Mouse (Mus musculus) liver, embryonic 14.5 days (tissue): ENCODE measurements around the gene Zranb1. TPM values are rescaled to one million over a fixed set of nuclear protein-coding genes. Genes with fewer than 3 reads are reported as not detected.

ENCODE experiments used
- ATAC-seq: fragments of 200-750 bp; cut with Nextera tagmentation; 2 replicates; pipeline ENCODE4 v1.8.0; 2017; ENCODE audit warnings: moderate number of reproducible peaks, mild to moderate bottlenecking, moderate library complexity; ENCODE audit not compliant: insufficient read depth
- DNase-seq, 3 experiments: peaks; one replicate each; pipeline ENCODE4 v3.0.0-alpha.2; 2012 to 2013; ENCODE audit warnings: low read depth in 3 of 3, low spot score in 3 of 3
- H3K27ac ChIP-seq: fragments of 300-500 bp; sonication (generic); 2 replicates; pipeline ENCODE4 v1.5.1; 2014; ENCODE audit warnings: moderate library complexity, mild to moderate bottlenecking, control low read depth, inconsistent platforms
- H3K27me3 ChIP-seq: fragments of 300-500 bp; sonication (generic); 2 replicates; pipeline ENCODE4 v1.6.1; 2014; ENCODE audit warnings: mild to moderate bottlenecking, low read length, moderate library complexity; ENCODE audit not compliant: control insufficient read depth, insufficient read depth
- H3K36me3 ChIP-seq: fragments of 300-500 bp; sonication (generic); replicated peaks from 2 replicates; pipeline ENCODE4 v1.6.1; 2014; ENCODE audit warnings: low read depth; ENCODE audit not compliant: control insufficient read depth, insufficient read depth
- H3K4me1 ChIP-seq, 2 experiments: fragments of 200-500 bp in 1 of 2; fragments of 300-500 bp in 1 of 2; sonication (generic) in 1 of 2; replicated peaks; 2 replicates each; pipeline ENCODE4 v1.6.1; 2012 to 2014; ENCODE audit warnings: antibody characterized with exemption in 1 of 2, inconsistent platforms in 1 of 2, low read length in 1 of 2; ENCODE audit not compliant: control insufficient read depth in 2 of 2, insufficient read depth in 2 of 2
- H3K4me2 ChIP-seq: fragments of 300-500 bp; sonication (generic); 2 replicates; pipeline ENCODE4 v1.6.1; 2014; ENCODE audit warnings: low read depth, mild to moderate bottlenecking, control low read depth, moderate library complexity
- H3K4me3 ChIP-seq, 2 experiments: fragments of 200-500 bp in 1 of 2; fragments of 300-500 bp in 1 of 2; sonication (generic) in 1 of 2; 2 replicates each; pipeline ENCODE4 v1.5.1; 2012 to 2014; ENCODE audit warnings: low read depth in 2 of 2, low read length in 2 of 2, mild to moderate bottlenecking in 2 of 2, control low read depth in 1 of 2, inconsistent platforms in 1 of 2, moderate library complexity in 1 of 2; ENCODE audit not compliant: insufficient read depth in 1 of 2
- H3K9ac ChIP-seq: fragments of 300-500 bp; sonication (generic); replicated peaks from 2 replicates; pipeline ENCODE4 v1.6.1; 2014; ENCODE audit warnings: mild to moderate bottlenecking, control low read depth, moderate library complexity
- H3K9me3 ChIP-seq: fragments of 300-500 bp; sonication (generic); 2 replicates; pipeline ENCODE4 v1.6.1; 2016; ENCODE audit warnings: low read length, mixed read lengths; ENCODE audit not compliant: control insufficient read depth
- CTCF ChIP-seq: IDR thresholded peaks from 2 replicates; pipeline ENCODE4 v1.5.1; 2016; ENCODE audit warnings: antibody characterized with exemption, low read depth, control low read depth
- EP300 ChIP-seq: IDR thresholded peaks from 2 replicates; pipeline ENCODE4 v1.6.1; 2016; ENCODE audit warnings: antibody characterized with exemption, low read depth
- WGBS: fragments of 180-500 bp; shearing (Covaris S2); extraction: QIAGEN DNeasy Blood & Tissue Kit; methylation state at CpG from one replicate; pipeline ENCODE4 v1.1.7; 2014; ENCODE audit not compliant: insufficient replicate concordance; 5-methylcytosine and 5-hydroxymethylcytosine counted together
- polyA plus RNA-seq, 2 experiments: library from polyadenylated mRNA; depleted of rRNA in 1 of 2; stranded (reverse) in 1 of 2; unstranded in 1 of 2; fragments of >200 nt; fragmentation: Nextera tagmentation in 1 of 2; extraction: Ambion mirVana in 1 of 2; gene quantifications; 2 replicates each; pipeline versions ENCODE4 v1.2.1 to v1.2.3; 2012 to 2014

The Zranb1 gene
- polyA plus RNA-seq, 2 experiments, result 6.0 to 7.6 TPM

DNA sequence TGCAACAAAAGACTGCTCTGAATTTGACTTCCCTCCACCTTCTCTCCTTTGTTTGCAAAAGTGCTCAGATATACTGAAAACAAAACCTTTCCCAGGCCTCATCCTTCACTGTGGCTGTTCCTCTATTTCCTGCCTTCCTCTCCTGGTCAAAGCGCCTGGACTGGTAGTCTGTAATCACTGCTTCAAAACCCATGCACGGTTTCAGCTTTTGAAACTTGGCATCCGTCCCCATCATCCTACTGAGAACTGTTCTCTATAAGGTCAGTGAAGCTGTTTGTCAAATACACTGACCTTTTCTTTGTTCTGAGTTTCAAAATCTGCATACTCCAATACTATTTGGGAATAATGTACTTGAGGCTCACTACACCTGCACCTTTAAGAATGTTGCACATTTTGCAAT, 3.7 kb upstream of the Zranb1 start:
- Histone ChIP-seq H3K4me3 (no peak overlapping the region), H3K4me1 (peaks cover 0 to 3% of the 10 kb centered on the region in 2 experiments; a peak in 1 of 4 replicates), H3K27ac (no peak overlapping the region), H3K27me3 (no peaks in the 10 kb centered on the region), H3K36me3 (no peaks in the 10 kb centered on the region), H3K9ac (no peak overlapping the region), H3K9me3 (no peaks in the 10 kb centered on the region), H3K4me2 (no peak overlapping the region)
- 42% methylated on average over 3 of the region's 3 CpGs for WGBS
- ATAC-seq, result no peak
- TF ChIP-seq CTCF (no peak), EP300 (no peak)
- DNase-seq, result no peak

- H3K36me3 ChIP-seq, result no peaks in the 10 kb centered on the region
Observed at GRCm38 (mm10) chr7:132930055-132930454, 887 bp upstream of the Zranb1 start.

GRCm38 (mm10) chr7:132931560-132932351, 814 bp downstream of the Zranb1 start:
- Histone ChIP-seq H3K9ac (peak overlapping the region; percentile 88), H3K27ac (peak overlapping the region; percentile 86), H3K4me2 (peak overlapping the region; percentile 75), H3K9me3 (no peaks in the 10 kb centered on the region), H3K4me1 (peaks cover 3 to 9% of the 10 kb centered on the region in 2 experiments), H3K4me3 (peak overlapping the region; percentile 81 to 92), H3K27me3 (no peaks in the 10 kb centered on the region), H3K36me3 (no peaks in the 10 kb centered on the region)
- WGBS, result under 1% methylated on average over 54 of the region's 55 CpGs
- no peak for TF ChIP-seq CTCF
- no peak for TF ChIP-seq EP300
- ATAC-seq (peak; percentile 16), DNase-seq (peak; percentile 33 to 55 (median 40))

More at GRCm38 (mm10) chr7:132930055-132930454, 887 bp upstream of the Zranb1 start:
- Histone ChIP-seq H3K9me3 (no peaks in the 10 kb centered on the region), H3K27me3 (no peaks in the 10 kb centered on the region), H3K4me2 (peak overlapping the region; percentile 73), H3K27ac (no peak overlapping the region), H3K4me1 (peaks cover 3 to 9% of the 10 kb centered on the region in 2 experiments), H3K4me3 (peak overlapping the region; percentile 81 to 90), H3K9ac (peak overlapping the region; percentile 58)
- peak in 2 of 3 experiments; percentile 18 to 31 for DNase-seq
- ATAC-seq, result no peak
- no peak for TF ChIP-seq EP300
- peak; percentile 61 for TF ChIP-seq CTCF
- 75% methylated on average over 5 of the region's 5 CpGs for WGBS

GRCm38 (mm10) chr7:132933331-132933730, 2.4 kb downstream of the Zranb1 start:
- Histone ChIP-seq H3K27ac (no peak overlapping the region), H3K4me1 (peaks cover 3 to 9% of the 10 kb centered on the region in 2 experiments), H3K4me3 (no peak overlapping the region), H3K27me3 (no peaks in the 10 kb centered on the region), H3K9me3 (no peaks in the 10 kb centered on the region), H3K36me3 (no peaks in the 10 kb centered on the region), H3K4me2 (peak overlapping the region; percentile 27), H3K9ac (no peak overlapping the region)
- ATAC-seq, result no peak
- 76% methylated on average over 1 of the region's 1 CpGs for WGBS
- TF ChIP-seq CTCF, result no peak
- no peak for TF ChIP-seq EP300
- DNase-seq, result no peak

- Histone ChIP-seq H3K27ac (no peak overlapping the region), H3K27me3 (no peaks in the 10 kb centered on the region), H3K36me3 (no peaks in the 10 kb centered on the region), H3K4me1 (peaks cover 3 to 11% of the 10 kb centered on the region in 2 experiments), H3K9me3 (no peaks in the 10 kb centered on the region), H3K9ac (no peak overlapping the region), H3K4me3 (no peak overlapping the region), H3K4me2 (no peak overlapping the region)
- DNase-seq (no peak), ATAC-seq (no peak)
- TF ChIP-seq EP300 (no peak), CTCF (peak; percentile 11; the same call in 1 of the 2 replicates)
Observed at GRCm38 (mm10) chr7:132934743-132935142, 3.8 kb downstream of the Zranb1 start.
